Mouse (Mus musculus) kidney, embryonic 14.5 days (tissue): Measurements from ENCODE around the gene Gm10197. TPM values are rescaled to one million over a fixed set of nuclear protein-coding genes. Genes with fewer than 3 reads are reported as not detected.

Experiments
- ATAC-seq: fragments of 200-750 bp; cut with Nextera tagmentation; 2 replicates; pipeline ENCODE4 v1.8.0; 2017; ENCODE audit warnings: moderate number of reproducible peaks, mild to moderate bottlenecking, moderate TSS enrichment, moderate library complexity; ENCODE audit not compliant: low FRiP score, low TSS enrichment
- H3K27ac ChIP-seq: fragments of 300-500 bp; sonication (generic); 2 replicates; pipeline ENCODE4 v1.5.1; 2014; ENCODE audit warnings: low read depth, mild to moderate bottlenecking, low read length, moderate library complexity, mixed read lengths
- H3K27me3 ChIP-seq: fragments of 300-500 bp; sonication (generic); 2 replicates; pipeline ENCODE4 v1.6.1; 2014; ENCODE audit warnings: mild to moderate bottlenecking, low read length; ENCODE audit not compliant: control insufficient read depth, insufficient read depth
- H3K36me3 ChIP-seq: fragments of 300-500 bp; sonication (generic); 2 replicates; pipeline ENCODE4 v1.6.1; 2014; ENCODE audit warnings: low read length, mixed read lengths; ENCODE audit not compliant: control insufficient read depth, insufficient read depth
- H3K4me1 ChIP-seq: fragments of 300-500 bp; sonication (generic); 2 replicates; pipeline ENCODE4 v1.6.1; 2014; ENCODE audit warnings: low read length, mixed read lengths; ENCODE audit not compliant: control insufficient read depth, insufficient read depth
- H3K4me2 ChIP-seq: fragments of 300-500 bp; sonication (generic); replicated peaks from 2 replicates; pipeline ENCODE4 v1.6.1; 2014; ENCODE audit warnings: low read depth, mild to moderate bottlenecking, low read length
- H3K4me3 ChIP-seq: fragments of 300-500 bp; sonication (generic); 2 replicates; pipeline ENCODE4 v1.5.1; 2014; ENCODE audit warnings: mild to moderate bottlenecking, low read length
- H3K9ac ChIP-seq: fragments of 300-500 bp; sonication (generic); 2 replicates; pipeline ENCODE4 v1.6.1; 2014; ENCODE audit warnings: low read depth, mild to moderate bottlenecking, low read length, moderate library complexity
- H3K9me3 ChIP-seq: fragments of 300-500 bp; sonication (generic); 2 replicates; pipeline ENCODE4 v1.6.1; 2016; ENCODE audit warnings: low read length; ENCODE audit not compliant: control insufficient read depth
- WGBS: fragments of 180-500 bp; shearing (Covaris S2); extraction: QIAGEN DNeasy Blood & Tissue Kit; methylation state at CpG from one replicate; pipeline ENCODE4 v1.1.7; 2014; 5-methylcytosine and 5-hydroxymethylcytosine counted together
- polyA plus RNA-seq: library from polyadenylated mRNA; unstranded; fragments of >200 nt; fragmentation: Nextera tagmentation; extraction: Ambion mirVana; gene quantifications from 2 replicates; pipeline ENCODE4 v1.2.1, GENCODE M21; 2014

The Gm10197 gene
- polyA plus RNA-seq, 1 experiment from 2014 or later = 3.2 TPM

- H3K36me3 ChIP-seq = no peaks in the 10 kb centered on the region
- WGBS = 77% methylated on average over 8 of the region's 8 CpGs
- H3K9ac ChIP-seq = no peak overlapping the region
- H3K27ac ChIP-seq = no peak overlapping the region
- no peak overlapping the region for H3K4me2 ChIP-seq
- H3K4me3 ChIP-seq = no peak overlapping the region
- 0 out of 2 replicates have a peak, but pooled peaks cover 5% of the 10 kb centered on the region for H3K9me3 ChIP-seq
- ATAC-seq = no peak
- H3K27me3 ChIP-seq = no peaks in the 10 kb centered on the region
- peaks cover 23% of the 10 kb centered on the region for H3K4me1 ChIP-seq
Measured at GRCm38 (mm10) chr19:53408398-53408797, 36.8 kb upstream of the Gm10197 start.

DNA sequence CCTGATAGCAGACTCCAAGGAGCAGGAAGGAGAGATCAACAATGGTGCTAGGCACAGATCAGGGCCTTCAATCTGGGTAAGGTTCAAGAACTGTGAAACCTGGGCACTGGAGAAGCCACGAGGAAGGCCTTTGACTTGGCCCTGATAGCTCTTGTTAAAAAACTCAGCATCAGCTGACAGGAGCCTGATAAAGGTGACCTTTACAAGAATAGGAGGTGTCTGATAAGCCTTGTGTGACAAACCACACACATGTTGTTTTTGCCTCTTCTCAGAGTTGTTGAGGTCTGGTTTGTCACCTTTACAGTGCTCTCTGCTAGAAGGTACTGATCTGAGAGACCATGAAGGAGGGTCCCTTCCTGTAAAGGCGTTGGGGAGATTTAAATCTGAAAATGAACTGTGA is 35.8 kb upstream of the Gm10197 start:
- Histone ChIP-seq H3K4me2 (no peak overlapping the region), H3K36me3 (no peaks in the 10 kb centered on the region), H3K9ac (no peak overlapping the region), H3K4me3 (no peak overlapping the region), H3K9me3 (0 out of 2 replicates have a peak, but pooled peaks cover 5% of the 10 kb centered on the region), H3K27ac (no peak overlapping the region), H3K27me3 (no peaks in the 10 kb centered on the region), H3K4me1 (peaks cover 19% of the 10 kb centered on the region)
- no peak for ATAC-seq
- 89% methylated on average over 2 of the region's 2 CpGs for WGBS

GRCm38 (mm10) chr19:53405810-53406209 is 34.2 kb upstream of the Gm10197 start:
- no peak for ATAC-seq
- no peaks in the 10 kb centered on the region for H3K36me3 ChIP-seq
- H3K4me2 ChIP-seq = no peak overlapping the region
- 0 out of 2 replicates have a peak, but pooled peaks cover 5% of the 10 kb centered on the region for H3K9me3 ChIP-seq
- no peak overlapping the region for H3K27ac ChIP-seq
- H3K4me3 ChIP-seq = no peak overlapping the region
- H3K4me1 ChIP-seq = peaks cover 8% of the 10 kb centered on the region
- H3K27me3 ChIP-seq = no peaks in the 10 kb centered on the region
- H3K9ac ChIP-seq = no peak overlapping the region
- 68% methylated on average over 2 of the region's 2 CpGs for WGBS

DNA sequence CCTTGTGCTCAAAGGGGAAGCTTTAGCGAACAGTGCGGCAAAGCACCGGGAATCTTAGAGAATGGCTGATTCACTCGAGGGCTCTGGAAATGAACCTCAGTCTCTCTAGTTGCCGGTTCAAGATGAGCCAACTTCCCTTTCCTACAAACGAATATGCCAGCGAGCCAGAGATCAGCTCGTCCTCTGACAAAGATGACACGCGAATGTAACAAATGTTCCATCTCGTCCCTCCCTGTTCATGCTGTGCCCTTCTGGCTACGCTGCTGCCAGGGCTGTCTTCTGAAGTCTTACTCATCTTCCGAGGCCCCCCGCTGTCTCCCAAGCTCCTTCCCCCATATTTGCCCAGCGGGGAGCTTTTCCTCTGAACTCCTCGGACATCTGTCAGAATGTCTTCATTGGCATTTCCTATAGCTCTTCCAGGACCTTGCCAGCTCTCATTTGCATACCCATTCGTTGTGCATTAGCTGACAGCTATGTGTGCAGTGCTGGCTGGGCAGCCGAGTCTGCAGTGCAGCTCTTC is 33.3 kb upstream of the Gm10197 start:
- Histone ChIP-seq H3K9me3 (0 out of 2 replicates have a peak, but pooled peaks cover 5% of the 10 kb centered on the region), H3K9ac (no peak overlapping the region), H3K4me1 (peaks cover 4% of the 10 kb centered on the region), H3K4me3 (no peak overlapping the region), H3K27ac (no peak overlapping the region), H3K27me3 (no peaks in the 10 kb centered on the region), H3K36me3 (no peaks in the 10 kb centered on the region), H3K4me2 (no peak overlapping the region)
- 86% methylated on average over 18 of the region's 18 CpGs for WGBS
- ATAC-seq = no peak

DNA sequence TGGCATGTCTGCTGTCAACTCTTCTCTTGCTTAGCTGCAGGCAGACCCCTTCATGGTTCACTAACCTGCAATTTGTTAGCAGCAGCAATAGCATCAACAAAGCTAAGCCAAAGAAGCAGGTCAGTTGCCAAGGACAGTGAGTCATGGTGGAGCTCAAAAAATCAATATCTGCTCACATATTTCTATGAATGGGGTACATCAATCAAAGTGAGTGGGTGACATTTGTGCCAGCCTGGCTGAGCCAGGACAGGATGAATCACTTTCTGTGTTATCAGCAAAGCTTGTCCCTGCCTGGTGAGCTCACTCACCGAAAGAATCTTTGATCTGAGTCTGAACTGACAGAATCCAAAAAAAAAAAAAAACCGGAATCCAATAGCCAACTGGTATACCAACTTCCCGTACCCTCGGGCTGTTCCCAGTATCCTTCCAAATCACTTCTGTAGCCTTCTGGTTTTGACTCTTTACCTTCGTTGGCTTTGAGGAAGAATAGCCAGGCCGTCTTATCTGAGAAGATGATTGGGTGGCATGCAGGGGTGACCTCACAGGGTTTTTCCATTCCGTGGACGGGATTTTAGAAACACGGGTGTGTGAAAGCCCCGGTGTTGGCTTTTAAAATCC is 32.8 kb upstream of the Gm10197 start:
- H3K4me3 ChIP-seq = no peak overlapping the region
- 91% methylated on average over 10 of the region's 10 CpGs for WGBS
- no peak overlapping the region for H3K27ac ChIP-seq
- H3K27me3 ChIP-seq = no peaks in the 10 kb centered on the region
- ATAC-seq = no peak
- H3K9ac ChIP-seq = no peak overlapping the region
- no peak overlapping the region for H3K4me2 ChIP-seq
- no peaks in the 10 kb centered on the region for H3K4me1 ChIP-seq
- H3K9me3 ChIP-seq = 0 out of 2 replicates have a peak, but pooled peaks cover 5% of the 10 kb centered on the region
- H3K36me3 ChIP-seq = no peaks in the 10 kb centered on the region

- 52% methylated on average over 12 of the region's 12 CpGs for WGBS
- Histone ChIP-seq H3K9me3 (0 out of 2 replicates have a peak, but pooled peaks cover 5% of the 10 kb centered on the region), H3K27ac (no peak overlapping the region), H3K27me3 (no peaks in the 10 kb centered on the region), H3K4me2 (no peak overlapping the region), H3K36me3 (no peaks in the 10 kb centered on the region), H3K4me1 (no peaks in the 10 kb centered on the region), H3K4me3 (no peak overlapping the region), H3K9ac (no peak overlapping the region)
- no peak for ATAC-seq
Measured at GRCm38 (mm10) chr19:53402741-53403432, 31.3 kb upstream of the Gm10197 start.

- Histone ChIP-seq H3K9ac (no peak overlapping the region), H3K27me3 (no peaks in the 10 kb centered on the region), H3K4me3 (no peak overlapping the region), H3K4me1 (no peaks in the 10 kb centered on the region), H3K9me3 (0 out of 2 replicates have a peak, but pooled peaks cover 5% of the 10 kb centered on the region), H3K4me2 (no peak overlapping the region), H3K27ac (no peak overlapping the region), H3K36me3 (no peaks in the 10 kb centered on the region)
- no peak for ATAC-seq
- WGBS = 84% methylated on average over 16 of the region's 16 CpGs
Measured at GRCm38 (mm10) chr19:53400332-53401110, 29.0 kb upstream of the Gm10197 start.

GRCm38 (mm10) chr19:53399213-53399612 is 27.6 kb upstream of the Gm10197 start:
- no peak overlapping the region for H3K4me3 ChIP-seq
- H3K27ac ChIP-seq = no peak overlapping the region
- no peak overlapping the region for H3K9ac ChIP-seq
- no peaks in the 10 kb centered on the region for H3K36me3 ChIP-seq
- H3K27me3 ChIP-seq = no peaks in the 10 kb centered on the region
- no peaks in the 10 kb centered on the region for H3K4me1 ChIP-seq
- H3K9me3 ChIP-seq = no peaks in the 10 kb centered on the region
- 87% methylated on average over 4 of the region's 4 CpGs for WGBS
- ATAC-seq = no peak
- no peak overlapping the region for H3K4me2 ChIP-seq
